Mouse (Mus musculus) G1E-ER4 (cell line): ENCODE measurements around the gene Kitl. TPM values are rescaled to one million over a fixed set of nuclear protein-coding genes. Genes with fewer than 3 reads are reported as not detected.

Experiments used
- GATA1 ChIP-seq: IDR thresholded peaks from one replicate; pipeline ENCODE4 v1.8.0; 2012; ENCODE audit warnings: low read length, inconsistent platforms
- polyA plus RNA-seq: library from polyadenylated mRNA; stranded (reverse); fragments of >175 nt; gene quantifications from 2 replicates; pipeline ENCODE4 v1.2.3, GENCODE M21; 2012

The Kitl gene
- not detected in 2 replicates for polyA plus RNA-seq

- no peak for TF ChIP-seq GATA1
These were observed at the start of gene Kitl for GRCm38 (mm10) chr10:100015370-100016325. TSS of gene Kitl (plus strand) at chr10:100015630.

- no peak for TF ChIP-seq GATA1
These were observed 42.6 kb upstream of the Kitl start for GRCm38 (mm10) chr10:99972866-99973265.

- TF ChIP-seq GATA1: no peak
These were observed 35.3 kb upstream of the Kitl start for GRCm38 (mm10) chr10:99980096-99980495.

GRCm38 (mm10) chr10:99980916-99981315, 34.5 kb upstream of the Kitl start:
- no peak for TF ChIP-seq GATA1

- no peak for TF ChIP-seq GATA1
These were observed 33.5 kb upstream of the Kitl start for GRCm38 (mm10) chr10:99981887-99982286.

GRCm38 (mm10) chr10:99986745-99987144, 28.7 kb upstream of the Kitl start:
- no peak for TF ChIP-seq GATA1

- no peak for TF ChIP-seq GATA1
These were observed 25.7 kb upstream of the Kitl start for GRCm38 (mm10) chr10:99989758-99990157.

GRCm38 (mm10) chr10:99992121-99992520, 23.3 kb upstream of the Kitl start:
- TF ChIP-seq GATA1: no peak

GRCm38 (mm10) chr10:100001452-100001851, 14.0 kb upstream of the Kitl start:
- no peak for TF ChIP-seq GATA1

GRCm38 (mm10) chr10:100003797-100004196, 11.6 kb upstream of the Kitl start:
- TF ChIP-seq GATA1: no peak

- TF ChIP-seq GATA1: no peak
These were observed 5.7 kb upstream of the Kitl start for GRCm38 (mm10) chr10:100009681-100010080.

GRCm38 (mm10) chr10:100010291-100010690, 5.1 kb upstream of the Kitl start:
- TF ChIP-seq GATA1: no peak

- no peak for TF ChIP-seq GATA1
These were observed 1.3 kb upstream of the Kitl start for GRCm38 (mm10) chr10:100014096-100014495.

- no peak for TF ChIP-seq GATA1
These were observed 888 bp downstream of the Kitl start for GRCm38 (mm10) chr10:100016326-100016709.

- no peak for TF ChIP-seq GATA1
These were observed 1.7 kb downstream of the Kitl start for GRCm38 (mm10) chr10:100016941-100017770.

- no peak for TF ChIP-seq GATA1
These were observed 2.3 kb downstream of the Kitl start for GRCm38 (mm10) chr10:100017771-100018070.
